Mouse (Mus musculus): ENCODE results near the gene Sp4. TPM values are rescaled to one million over a fixed set of nuclear protein-coding genes. Genes with fewer than 3 reads are reported as not detected.

Gene Sp4
- polyA plus RNA-seq, 1 experiment from 2014 or later = 7.3 TPM

DNA sequence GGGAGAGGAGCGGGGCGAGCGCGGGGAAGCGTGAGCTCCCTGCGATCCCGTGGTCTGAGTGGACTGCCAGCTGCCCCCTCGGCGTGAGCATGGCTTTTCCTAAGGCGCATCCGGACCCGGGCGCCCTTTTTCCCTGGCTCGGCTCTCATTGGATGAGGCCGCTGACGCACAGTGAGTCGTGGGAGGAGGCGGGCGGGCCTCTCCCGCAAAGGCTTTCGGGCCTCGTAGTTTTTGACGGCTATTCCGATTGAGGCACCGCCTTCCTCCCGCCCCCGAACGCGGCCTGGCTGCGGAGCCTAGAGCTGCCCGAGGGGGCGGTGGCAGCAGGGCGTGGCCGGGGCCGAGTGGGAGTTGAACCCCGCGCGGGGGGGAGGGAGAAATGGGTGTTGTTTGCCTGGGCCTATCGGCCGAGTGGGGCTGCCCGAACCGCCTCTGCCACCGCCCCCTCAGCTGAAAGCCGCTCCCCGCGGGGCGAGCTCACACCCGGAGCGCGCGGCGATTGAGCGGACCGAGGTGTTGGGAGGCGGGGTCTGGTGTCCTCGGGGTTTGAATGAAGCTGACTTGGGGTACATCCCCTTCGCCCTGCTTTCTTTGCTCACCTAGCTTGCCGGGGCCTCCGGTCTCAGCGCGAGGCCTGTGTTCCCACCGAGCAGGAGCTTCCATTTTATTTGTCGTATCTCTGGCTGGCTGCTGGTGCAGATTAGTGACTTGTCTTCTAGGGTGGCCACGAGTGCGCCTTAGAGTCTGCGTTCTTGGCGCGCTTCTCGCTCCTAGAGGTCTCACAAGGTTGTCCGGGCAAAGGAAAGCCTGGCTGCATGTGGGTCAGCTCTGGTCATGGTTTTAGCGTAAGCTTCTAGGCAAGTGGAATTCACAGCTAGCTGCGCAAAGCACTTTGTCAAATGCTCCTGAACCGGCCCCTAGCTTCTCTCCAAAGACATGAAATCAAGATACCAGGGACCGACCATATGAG is 911 bp upstream of the Sp4 start:
- Histone ChIP-seq H3K9me3 (no peaks in the 10 kb centered on the region), H3K4me1 (peaks cover 22% of the 10 kb centered on the region; the same call in 1 of the 2 replicates), H3K27ac (peak overlapping the region; percentile 91), H3K36me3 (peaks cover 8% of the 10 kb centered on the region; the same call in 1 of the 2 replicates), H3K4me3 (peak overlapping the region; percentile 70), H3K27me3 (ENCODE audit: insufficient read depth, poor library complexity, severe bottlenecking) (no peaks in the 10 kb centered on the region)
- WGBS = under 1% methylated on average over 74 of the region's 74 CpGs
- peak; percentile 99 for DNase-seq (ENCODE audit: low spot score)

DNA sequence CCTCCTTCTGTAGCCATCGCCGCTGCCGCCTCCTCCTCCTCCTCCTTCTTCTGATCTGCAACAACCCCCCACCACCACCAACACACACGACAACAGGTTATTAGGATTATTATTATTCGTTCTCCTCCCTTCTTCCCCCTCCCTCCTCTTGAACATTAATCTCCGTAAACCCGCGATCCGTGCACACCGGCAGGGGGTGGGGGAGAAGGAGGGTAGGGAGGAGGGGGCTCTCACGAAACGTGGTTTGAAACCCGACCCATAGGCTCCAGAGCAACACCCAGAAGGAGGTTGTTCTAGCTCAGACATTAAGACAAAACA is 527 bp downstream of the Sp4 start:
- Histone ChIP-seq H3K36me3 (peaks cover 8% of the 10 kb centered on the region; the same call in 1 of the 2 replicates), H3K9me3 (no peaks in the 10 kb centered on the region), H3K27me3 (ENCODE audit: insufficient read depth, poor library complexity, severe bottlenecking) (no peaks in the 10 kb centered on the region), H3K4me3 (peak overlapping the region; percentile 70), H3K4me1 (peaks cover 22% of the 10 kb centered on the region; the same call in 1 of the 2 replicates), H3K27ac (peak overlapping the region; percentile 91)
- under 1% methylated on average over 13 of the region's 13 CpGs for WGBS
- no peak for DNase-seq (ENCODE audit: low spot score)

DNA sequence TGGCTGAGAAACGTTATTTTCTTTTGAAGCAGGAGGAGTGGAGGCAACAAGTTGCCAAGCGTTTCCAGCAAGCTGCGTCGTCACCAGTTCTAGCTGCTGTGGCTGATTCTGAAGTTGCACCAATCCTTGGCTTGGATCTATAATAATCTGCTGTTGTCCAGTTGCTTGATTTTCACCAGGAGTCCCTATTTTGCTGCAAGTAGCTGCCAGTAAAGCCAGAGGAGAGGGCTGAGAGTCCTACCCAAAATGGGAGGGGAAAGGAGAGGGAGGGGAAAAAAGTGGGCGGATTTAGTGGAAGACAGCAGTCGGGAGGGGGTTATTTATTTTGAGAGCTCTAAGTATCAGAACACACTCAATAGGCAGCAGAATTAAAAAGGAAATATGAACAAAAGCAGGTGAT is 1.3 kb downstream of the Sp4 start:
- 42% methylated on average over 6 of the region's 6 CpGs for WGBS
- peak overlapping the region; percentile 91; the same call in 1 of the 2 replicates for H3K27ac ChIP-seq
- H3K27me3 ChIP-seq (ENCODE audit: insufficient read depth, poor library complexity, severe bottlenecking) = no peaks in the 10 kb centered on the region
- peak overlapping the region; percentile 70 for H3K4me3 ChIP-seq
- DNase-seq (ENCODE audit: low spot score) = peak; percentile 74
- H3K36me3 ChIP-seq = peaks cover 8% of the 10 kb centered on the region; the same call in 1 of the 2 replicates
- no peaks in the 10 kb centered on the region for H3K9me3 ChIP-seq
- peaks cover 22% of the 10 kb centered on the region; the same call in 1 of the 2 replicates for H3K4me1 ChIP-seq

DNA sequence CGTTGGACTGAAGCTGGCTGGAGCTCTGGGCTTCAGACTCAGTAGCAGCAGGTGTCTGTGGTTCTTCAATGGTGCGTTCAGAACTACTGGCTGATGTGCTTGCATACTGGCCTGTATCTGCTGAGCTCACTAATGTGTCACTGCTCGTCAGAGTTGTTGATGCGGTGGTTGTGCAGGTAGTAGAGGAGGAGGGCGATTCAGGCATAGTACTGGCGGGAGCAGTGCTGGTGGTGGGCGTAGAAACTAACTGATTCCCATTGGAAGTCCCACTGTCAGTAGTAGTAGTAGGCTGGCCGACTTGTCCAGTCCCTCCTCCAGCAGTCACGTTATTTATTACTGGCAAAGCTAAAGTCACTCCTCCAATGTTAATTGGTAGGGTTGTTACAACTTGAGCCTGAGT is 2.1 kb downstream of the Sp4 start:
- no peaks in the 10 kb centered on the region for H3K27me3 ChIP-seq (ENCODE audit: insufficient read depth, poor library complexity, severe bottlenecking)
- peaks cover 8% of the 10 kb centered on the region; the same call in 1 of the 2 replicates for H3K36me3 ChIP-seq
- no peak overlapping the region for H3K27ac ChIP-seq
- H3K9me3 ChIP-seq = no peaks in the 10 kb centered on the region
- H3K4me1 ChIP-seq = peaks cover 22% of the 10 kb centered on the region; the same call in 1 of the 2 replicates
- H3K4me3 ChIP-seq = no peak overlapping the region
- DNase-seq (ENCODE audit: low spot score) = no peak
- 84% methylated on average over 9 of the region's 9 CpGs for WGBS

DNA sequence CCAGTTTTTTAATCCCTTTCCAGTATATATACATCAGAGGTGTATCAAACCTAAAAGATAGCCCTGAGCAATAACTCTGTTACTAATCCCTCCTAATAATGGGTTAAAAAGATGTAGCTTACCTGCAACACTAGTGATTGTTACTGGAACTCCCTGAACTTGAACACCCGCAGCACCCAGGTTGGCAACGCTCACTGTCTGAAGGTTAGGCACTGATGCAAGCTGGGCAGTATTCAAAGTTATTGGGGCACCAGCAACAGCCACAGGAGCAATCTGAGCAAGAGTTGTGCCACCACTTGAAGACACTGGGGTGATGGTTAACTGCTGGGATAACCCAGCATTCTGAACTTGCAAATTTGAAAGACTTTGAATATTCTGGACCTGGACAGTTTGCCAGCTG is 2.7 kb downstream of the Sp4 start:
- DNase-seq (ENCODE audit: low spot score) = no peak

DNA sequence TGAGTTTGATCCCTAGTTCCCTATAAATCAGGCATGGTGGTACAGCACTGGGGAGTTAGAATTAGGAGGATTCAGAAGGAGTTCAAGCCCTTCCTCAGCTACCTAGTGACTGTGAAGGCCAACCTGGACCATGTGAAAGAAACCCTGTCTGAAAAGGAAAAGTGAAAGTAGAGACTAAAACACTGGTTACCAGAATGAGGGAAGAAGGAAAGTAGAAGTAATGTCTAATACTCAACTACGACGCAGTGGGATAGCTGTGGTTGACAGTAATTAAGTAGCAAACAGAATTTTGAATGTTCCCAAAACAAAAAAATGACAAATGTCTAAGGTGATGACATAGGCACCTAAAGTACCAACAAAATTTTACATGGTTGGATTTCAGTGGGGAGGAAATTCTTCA is 5.0 kb downstream of the Sp4 start:
- 91% methylated on average over 2 of the region's 2 CpGs for WGBS
- Histone ChIP-seq H3K9me3 (no peaks in the 10 kb centered on the region), H3K4me3 (no peak overlapping the region)

More for the DNA sequence above, 2.7 kb downstream of the Sp4 start:
- no peaks in the 10 kb centered on the region for H3K27me3 ChIP-seq (ENCODE audit: insufficient read depth, poor library complexity, severe bottlenecking)
- no peak overlapping the region for H3K27ac ChIP-seq
- peaks cover 8% of the 10 kb centered on the region; the same call in 1 of the 2 replicates for H3K36me3 ChIP-seq
- peaks cover 22% of the 10 kb centered on the region; the same call in 1 of the 2 replicates for H3K4me1 ChIP-seq
- no peak overlapping the region for H3K4me3 ChIP-seq
- H3K9me3 ChIP-seq = no peaks in the 10 kb centered on the region
- WGBS = 89% methylated on average over 2 of the region's 2 CpGs

DNA sequence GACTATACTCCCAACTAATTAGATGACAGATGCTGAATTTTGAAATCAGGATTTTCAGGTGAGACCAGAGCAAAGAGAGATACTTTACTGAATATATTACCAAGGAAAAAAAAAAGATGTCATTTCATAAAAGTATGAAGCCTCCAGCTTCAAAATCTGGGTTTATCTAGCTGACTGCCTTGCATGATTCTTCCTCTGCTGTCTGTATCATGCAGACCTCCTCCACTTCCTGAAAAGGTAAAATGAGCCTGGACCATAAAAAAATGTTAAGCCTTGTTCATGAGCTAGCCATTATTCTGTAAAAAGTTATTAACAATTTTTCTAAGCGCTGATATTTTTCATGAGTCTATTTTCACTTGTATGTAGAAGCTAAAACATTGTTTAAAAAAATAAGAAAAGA is 5.4 kb downstream of the Sp4 start:
- 91% methylated on average over 1 of the region's 1 CpGs for whole genome bisulfite sequencing
- peaks cover 8% of the 10 kb centered on the region; the same call in 1 of the 2 replicates for H3K36me3 ChIP-seq
- no peaks in the 10 kb centered on the region for H3K9me3 ChIP-seq
- H3K27ac ChIP-seq = no peak overlapping the region
- no peaks in the 10 kb centered on the region for H3K27me3 ChIP-seq (ENCODE audit: insufficient read depth, poor library complexity, severe bottlenecking)
- no peak for DNase-seq (ENCODE audit: low spot score)
- H3K4me3 ChIP-seq = no peak overlapping the region
- peaks cover 15% of the 10 kb centered on the region; the same call in 1 of the 2 replicates for H3K4me1 ChIP-seq

More for the DNA sequence above, 5.0 kb downstream of the Sp4 start:
- Histone ChIP-seq H3K4me1 (peaks cover 15% of the 10 kb centered on the region; the same call in 1 of the 2 replicates), H3K36me3 (peaks cover 8% of the 10 kb centered on the region; the same call in 1 of the 2 replicates), H3K27ac (no peak overlapping the region), H3K27me3 (ENCODE audit: insufficient read depth, poor library complexity, severe bottlenecking) (no peaks in the 10 kb centered on the region)
- DNase-seq (ENCODE audit: low spot score) = no peak

DNA sequence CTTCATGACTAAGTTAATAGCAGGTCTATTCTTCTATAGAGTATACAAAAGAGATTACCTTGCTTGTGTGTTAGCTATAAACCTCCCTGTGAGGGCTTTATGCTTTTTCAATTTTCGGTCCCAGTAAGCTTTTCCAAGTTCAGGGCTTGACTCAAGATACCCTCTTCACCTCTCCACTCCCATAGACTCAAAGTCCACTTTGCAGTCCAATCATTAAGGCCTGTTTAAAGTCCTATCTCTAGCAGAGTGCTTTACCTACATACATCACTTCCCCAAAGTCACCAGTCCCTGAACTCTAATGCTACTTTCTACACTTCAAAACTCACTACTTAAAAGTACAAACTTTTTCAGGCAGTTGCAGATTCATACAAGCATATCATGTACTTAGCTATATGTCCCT is 12.3 kb downstream of the Sp4 start:
- Histone ChIP-seq H3K27me3 (ENCODE audit: insufficient read depth, poor library complexity, severe bottlenecking) (no peaks in the 10 kb centered on the region), H3K4me1 (no peaks in the 10 kb centered on the region), H3K4me3 (no peak overlapping the region), H3K9me3 (no peaks in the 10 kb centered on the region), H3K36me3 (no peaks in the 10 kb centered on the region), H3K27ac (no peak overlapping the region)
- no peak for DNase-seq (ENCODE audit: low spot score)
- 85% methylated on average over 1 of the region's 1 CpGs for WGBS

DNA sequence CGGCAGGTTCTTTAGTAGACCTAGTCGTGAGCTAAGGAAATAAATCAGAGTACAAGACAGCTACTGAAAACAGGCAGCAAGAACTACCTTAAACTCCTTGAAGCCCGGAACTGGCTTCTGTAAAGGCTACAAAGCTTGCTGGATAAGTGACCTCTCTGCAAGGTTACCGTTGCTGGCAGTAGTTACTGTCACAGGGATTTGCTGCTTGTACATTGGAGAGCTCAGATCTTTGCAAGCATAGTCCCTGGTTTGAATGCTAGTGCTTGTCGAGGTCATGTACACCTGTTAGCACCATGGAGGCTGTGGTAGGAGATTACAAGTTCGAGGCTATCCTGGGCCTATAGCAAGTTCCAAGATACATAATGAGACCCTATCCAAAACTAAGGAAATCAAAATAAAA is 16.1 kb downstream of the Sp4 start:
- Histone ChIP-seq H3K4me1 (no peaks in the 10 kb centered on the region), H3K9me3 (no peaks in the 10 kb centered on the region), H3K36me3 (no peaks in the 10 kb centered on the region), H3K27me3 (ENCODE audit: insufficient read depth, poor library complexity, severe bottlenecking) (no peaks in the 10 kb centered on the region), H3K27ac (no peak overlapping the region), H3K4me3 (no peak overlapping the region)
- DNase-seq (ENCODE audit: low spot score) = no peak
- WGBS = 74% methylated on average over 6 of the region's 6 CpGs

DNA sequence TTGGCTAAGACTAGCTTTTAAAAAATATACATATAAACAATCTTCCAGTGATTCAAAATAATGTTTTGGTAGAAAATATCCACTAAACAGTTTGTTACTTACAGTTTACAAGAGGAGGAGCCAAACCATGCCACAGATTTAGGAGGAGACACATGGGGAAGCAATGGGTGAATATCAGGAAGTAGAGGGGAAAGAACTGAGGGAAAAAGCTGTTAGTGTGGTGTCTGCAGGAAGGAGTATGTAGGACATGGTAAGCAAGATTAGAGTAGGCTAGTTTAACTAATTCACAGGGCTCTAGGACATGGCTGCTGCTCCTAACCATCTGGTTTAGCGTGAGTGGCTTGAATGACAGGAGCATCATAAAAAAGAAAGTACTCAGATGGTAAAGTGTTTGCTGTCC is 19.3 kb downstream of the Sp4 start:
- no peaks in the 10 kb centered on the region for H3K4me1 ChIP-seq
- H3K9me3 ChIP-seq = no peaks in the 10 kb centered on the region
- H3K27me3 ChIP-seq (ENCODE audit: insufficient read depth, poor library complexity, severe bottlenecking) = no peaks in the 10 kb centered on the region
- no peak overlapping the region for H3K27ac ChIP-seq
- no peak overlapping the region for H3K4me3 ChIP-seq
- no peaks in the 10 kb centered on the region for H3K36me3 ChIP-seq
- WGBS = 84% methylated on average over 1 of the region's 1 CpGs
- DNase-seq (ENCODE audit: low spot score) = no peak

DNA sequence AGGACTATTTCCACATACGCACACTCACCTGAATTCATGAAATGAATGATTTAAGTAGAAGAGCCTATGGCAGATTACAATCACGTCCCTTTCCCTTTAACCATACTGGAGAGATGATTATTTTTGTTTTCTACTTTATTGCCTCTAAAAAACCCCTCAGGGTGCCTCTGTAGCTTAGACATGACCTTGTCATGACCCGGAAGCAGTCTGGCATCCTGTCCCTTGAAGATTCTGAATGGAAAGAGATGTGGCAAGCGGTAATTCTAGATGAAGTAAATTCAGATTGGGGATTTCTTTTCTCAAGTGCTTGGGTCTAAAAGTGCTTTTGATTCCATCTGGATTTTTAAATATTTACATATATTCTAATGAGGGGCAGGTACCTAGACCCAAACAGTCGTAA is 24.9 kb downstream of the Sp4 start:
- H3K36me3 ChIP-seq = no peaks in the 10 kb centered on the region
- no peak for DNase-seq (ENCODE audit: low spot score)
- no peaks in the 10 kb centered on the region for H3K9me3 ChIP-seq
- H3K27me3 ChIP-seq (ENCODE audit: insufficient read depth, poor library complexity, severe bottlenecking) = no peaks in the 10 kb centered on the region
- 91% methylated on average over 5 of the region's 5 CpGs for WGBS
- H3K4me1 ChIP-seq = no peaks in the 10 kb centered on the region
- H3K4me3 ChIP-seq = no peak overlapping the region
- no peak overlapping the region for H3K27ac ChIP-seq

DNA sequence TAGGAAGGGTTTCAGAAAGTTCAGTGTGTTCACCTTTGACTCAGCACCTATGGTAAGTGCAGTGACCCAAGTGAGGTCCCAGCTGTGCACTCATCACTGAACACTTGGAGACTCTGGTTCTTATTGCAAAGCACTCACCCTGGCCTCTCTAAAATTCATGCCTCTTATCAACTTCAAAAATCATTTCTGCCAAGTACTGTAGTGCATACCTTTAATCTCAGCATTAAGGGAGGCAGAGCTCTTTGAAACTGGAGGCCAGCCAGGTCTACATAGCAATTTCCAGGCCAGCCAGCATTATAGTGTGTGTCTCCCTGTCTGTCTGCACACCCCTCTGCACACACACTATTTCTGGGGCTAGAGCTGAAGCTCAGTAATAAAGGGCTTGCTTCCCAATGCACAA is 36.3 kb downstream of the Sp4 start:
- Histone ChIP-seq H3K27me3 (ENCODE audit: insufficient read depth, poor library complexity, severe bottlenecking) (no peaks in the 10 kb centered on the region), H3K27ac (no peak overlapping the region)
- DNase-seq (ENCODE audit: low spot score) = no peak

DNA sequence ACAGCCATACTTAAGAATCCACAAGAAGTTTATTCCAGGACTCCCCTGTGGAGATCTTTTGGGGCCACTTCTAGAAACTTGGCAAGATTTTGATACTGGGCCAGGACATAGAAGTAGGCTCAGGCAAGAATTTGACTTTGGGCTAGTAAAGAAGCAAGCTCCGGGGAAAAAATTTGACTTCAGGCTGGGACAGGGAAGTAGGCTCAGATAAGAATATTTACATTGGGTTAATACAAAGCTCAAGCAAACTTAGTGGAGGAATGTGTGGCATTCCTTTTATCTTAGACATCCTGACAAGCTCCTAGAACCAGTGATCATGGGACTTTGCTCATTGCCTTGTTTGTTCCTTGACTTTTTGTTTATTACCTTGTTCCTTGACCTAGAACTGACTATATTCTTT is 37.4 kb downstream of the Sp4 start:
- Histone ChIP-seq H3K4me1 (no peaks in the 10 kb centered on the region), H3K36me3 (no peaks in the 10 kb centered on the region), H3K27ac (no peak overlapping the region), H3K4me3 (no peak overlapping the region), H3K27me3 (ENCODE audit: insufficient read depth, poor library complexity, severe bottlenecking) (no peaks in the 10 kb centered on the region), H3K9me3 (no peaks in the 10 kb centered on the region)
- DNase-seq (ENCODE audit: low spot score) = no peak
- 7% methylated on average over 1 of the region's 1 CpGs for WGBS

More for the DNA sequence above, 36.3 kb downstream of the Sp4 start:
- Histone ChIP-seq H3K4me3 (no peak overlapping the region), H3K4me1 (no peaks in the 10 kb centered on the region), H3K9me3 (no peaks in the 10 kb centered on the region), H3K36me3 (no peaks in the 10 kb centered on the region)
